Mouse (Mus musculus) neural tube, embryonic 14.5 days (tissue): ENCODE measurements at regions not wholly inside any gene's neighbourhood (a gene's known extent, or its start where the extent isn't known, plus 50 kb on each side); places are given as distances from the start of the nearest gene placed in this dataset.

ENCODE experiments used
- ATAC-seq: fragments of 200-750 bp; cut with Nextera tagmentation; 2 replicates; pipeline ENCODE4 v1.8.0; 2017; ENCODE audit warnings: low read depth, mild to moderate bottlenecking, moderate TSS enrichment, moderate library complexity
- H3K27ac ChIP-seq: fragments of 300-500 bp; sonication (generic); 2 replicates; pipeline ENCODE4 v1.5.1; 2014; ENCODE audit warnings: low read depth, mild to moderate bottlenecking, control low read depth, low read length, moderate library complexity, mixed read lengths
- H3K27me3 ChIP-seq: fragments of 300-500 bp; sonication (generic); 2 replicates; pipeline ENCODE4 v1.6.1; 2014; ENCODE audit warnings: low read length; ENCODE audit not compliant: control insufficient read depth, insufficient read depth
- H3K36me3 ChIP-seq: fragments of 300-500 bp; sonication (generic); 2 replicates; pipeline ENCODE4 v1.6.1; 2014; ENCODE audit warnings: low read length, mixed read lengths; ENCODE audit not compliant: control insufficient read depth, insufficient read depth
- H3K4me1 ChIP-seq: fragments of 300-500 bp; sonication (generic); 2 replicates; pipeline ENCODE4 v1.6.1; 2014; ENCODE audit warnings: low read length; ENCODE audit not compliant: control insufficient read depth, insufficient read depth
- H3K4me2 ChIP-seq: fragments of 300-500 bp; sonication (generic); 2 replicates; pipeline ENCODE4 v1.6.1; 2014; ENCODE audit warnings: mild to moderate bottlenecking, low read depth, low read length, control low read depth
- H3K4me3 ChIP-seq: fragments of 300-500 bp; sonication (generic); 2 replicates; pipeline ENCODE4 v1.5.1; 2014; ENCODE audit warnings: low read depth, low read length, control low read depth, mixed read lengths
- H3K9ac ChIP-seq: fragments of 300-500 bp; sonication (generic); replicated peaks from 2 replicates; pipeline ENCODE4 v1.6.1; 2014; ENCODE audit warnings: low read depth, mild to moderate bottlenecking, control low read depth, low read length, mixed read lengths
- H3K9me3 ChIP-seq: fragments of 300-500 bp; sonication (generic); 2 replicates; pipeline ENCODE4 v1.6.1; 2016; ENCODE audit warnings: low read length; ENCODE audit not compliant: control insufficient read depth
- WGBS: fragments of 180-500 bp; shearing (Covaris S2); extraction: QIAGEN DNeasy Blood & Tissue Kit; methylation state at CpG from one replicate; pipeline ENCODE4 v1.1.7; 2014; 5-methylcytosine and 5-hydroxymethylcytosine counted together

DNA sequence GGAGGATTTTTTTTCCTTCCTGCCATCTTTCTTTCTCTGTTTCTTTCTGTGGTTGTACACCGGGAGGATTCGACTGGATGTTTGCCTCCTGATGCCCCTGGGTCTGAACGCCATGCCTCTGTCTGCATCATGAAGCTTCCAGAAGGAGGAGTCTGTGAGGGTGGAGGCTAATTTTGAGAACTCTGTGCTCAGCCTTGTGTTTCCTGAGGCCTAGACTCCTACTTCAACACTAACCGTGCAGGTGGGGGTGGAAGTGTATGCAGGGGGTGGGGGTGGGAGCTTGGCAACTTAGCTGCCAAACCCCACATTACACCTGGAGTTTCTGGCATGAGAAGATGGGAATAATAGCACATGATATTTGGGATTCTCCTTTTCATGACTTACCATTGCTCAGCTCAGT lies 82.0 kb upstream of the Sorcs3 start:
- Histone ChIP-seq H3K27ac (no peak overlapping the region), H3K27me3 (no peaks in the 10 kb centered on the region), H3K4me2 (no peak overlapping the region), H3K9me3 (no peaks in the 10 kb centered on the region), H3K4me3 (no peak overlapping the region), H3K4me1 (no peaks in the 10 kb centered on the region), H3K36me3 (no peaks in the 10 kb centered on the region), H3K9ac (no peak overlapping the region)
- WGBS = 65% methylated on average over 4 of the region's 4 CpGs
- ATAC-seq = no peak

- H3K27ac ChIP-seq = no peak overlapping the region
- no peak overlapping the region for H3K9ac ChIP-seq
- H3K36me3 ChIP-seq = no peaks in the 10 kb centered on the region
- H3K27me3 ChIP-seq = no peaks in the 10 kb centered on the region
- 77% methylated on average over 6 of the region's 6 CpGs for WGBS
- H3K9me3 ChIP-seq = no peaks in the 10 kb centered on the region
- no peaks in the 10 kb centered on the region for H3K4me1 ChIP-seq
- no peak overlapping the region for H3K4me2 ChIP-seq
- ATAC-seq = no peak
- H3K4me3 ChIP-seq = no peak overlapping the region
Observed at GRCm38 (mm10) chr19:48125731-48126130, 80.1 kb upstream of the Sorcs3 start.

GRCm38 (mm10) chr19:48128089-48128488 lies 77.7 kb upstream of the Sorcs3 start:
- peak; percentile 21; the same call in 1 of the 2 replicates for ATAC-seq
- Histone ChIP-seq H3K9ac (no peak overlapping the region), H3K4me1 (no peaks in the 10 kb centered on the region), H3K4me2 (no peak overlapping the region), H3K36me3 (no peaks in the 10 kb centered on the region), H3K4me3 (no peak overlapping the region), H3K27ac (no peak overlapping the region), H3K9me3 (no peaks in the 10 kb centered on the region), H3K27me3 (no peaks in the 10 kb centered on the region)
- 33% methylated on average over 12 of the region's 12 CpGs for WGBS

DNA sequence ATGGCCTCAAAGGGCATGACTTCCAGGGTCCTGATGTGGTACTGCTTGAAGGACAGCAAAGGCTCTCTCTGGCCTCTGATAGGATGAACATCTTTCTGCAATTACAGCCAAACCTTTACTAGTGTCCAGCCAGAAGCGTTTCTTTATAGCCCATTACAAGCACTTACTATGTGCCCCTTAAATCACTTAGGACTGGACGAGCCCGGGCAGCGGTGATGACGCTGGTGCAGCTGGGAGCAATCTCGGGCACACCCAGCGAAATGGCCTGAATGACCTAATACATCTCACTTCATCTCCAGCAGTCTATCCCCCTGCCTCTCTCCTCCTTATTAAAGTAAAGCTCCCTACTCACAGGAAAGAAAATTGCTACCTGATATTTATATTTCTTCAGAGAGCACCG lies 69.6 kb upstream of the Sorcs3 start:
- H3K4me2 ChIP-seq = no peak overlapping the region
- H3K27ac ChIP-seq = no peak overlapping the region
- no peaks in the 10 kb centered on the region for H3K36me3 ChIP-seq
- no peaks in the 10 kb centered on the region for H3K9me3 ChIP-seq
- H3K4me1 ChIP-seq = no peaks in the 10 kb centered on the region
- 35% methylated on average over 8 of the region's 8 CpGs for WGBS
- no peak overlapping the region for H3K9ac ChIP-seq
- H3K27me3 ChIP-seq = no peaks in the 10 kb centered on the region
- H3K4me3 ChIP-seq = no peak overlapping the region
- no peak for ATAC-seq

- H3K36me3 ChIP-seq = no peaks in the 10 kb centered on the region
- no peak overlapping the region for H3K4me2 ChIP-seq
- H3K9ac ChIP-seq = no peak overlapping the region
- H3K4me3 ChIP-seq = no peak overlapping the region
- 18% methylated on average over 1 of the region's 1 CpGs for WGBS
- no peak for ATAC-seq
- H3K27me3 ChIP-seq = no peaks in the 10 kb centered on the region
- H3K4me1 ChIP-seq = no peaks in the 10 kb centered on the region
- no peak overlapping the region for H3K27ac ChIP-seq
- no peaks in the 10 kb centered on the region for H3K9me3 ChIP-seq
Observed at GRCm38 (mm10) chr19:48144129-48144528, 61.7 kb upstream of the Sorcs3 start.
